Mouse (Mus musculus): ENCODE measurements around the gene Dnali1.

- no peak for TF ChIP-seq CTCF (IDR thresholded peaks at IDR 0.05; ENCODE audit: low read depth, low read length)
- TF ChIP-seq TAL1 (conservative IDR thresholded peaks at IDR 0.05; ENCODE audit: low read depth, low read length) = no peak
- TF ChIP-seq GATA1 (IDR thresholded peaks at IDR 0.05; ENCODE audit: borderline replicate concordance, low read length) = no peak
- no peak for TF ChIP-seq POLR2AphosphoS5 (IDR thresholded peaks at IDR 0.05; ENCODE audit: insufficient replicate concordance, low read depth, low read length)
Measured at GRCm38 (mm10) chr4:125055385-125055784, 10.1 kb downstream of the Dnali1 start.
